Mouse (Mus musculus) kidney, adult 9 months (tissue): ENCODE data around the gene Ttc23l.
"Not testable (repeated sequence)": the region's sequence is repeated elsewhere in the genome, so short reads cannot be mapped to it uniquely, and the experiment has no call there.

Source experiments
- DNase-seq: peaks from one replicate; pipeline ENCODE4 v3.0.0; 2022

Gene Ttc23l

GRCm38 (mm10) chr15:10558465-10558864 is at the start of gene Ttc23l:
Ttc23l (minus strand) TSS chr15:10558668.
- DNase-seq, result no peak

- DNase-seq, result no peak
Observed at GRCm38 (mm10) chr15:10599413-10599812, 40.9 kb upstream of the Ttc23l start.

DNA sequence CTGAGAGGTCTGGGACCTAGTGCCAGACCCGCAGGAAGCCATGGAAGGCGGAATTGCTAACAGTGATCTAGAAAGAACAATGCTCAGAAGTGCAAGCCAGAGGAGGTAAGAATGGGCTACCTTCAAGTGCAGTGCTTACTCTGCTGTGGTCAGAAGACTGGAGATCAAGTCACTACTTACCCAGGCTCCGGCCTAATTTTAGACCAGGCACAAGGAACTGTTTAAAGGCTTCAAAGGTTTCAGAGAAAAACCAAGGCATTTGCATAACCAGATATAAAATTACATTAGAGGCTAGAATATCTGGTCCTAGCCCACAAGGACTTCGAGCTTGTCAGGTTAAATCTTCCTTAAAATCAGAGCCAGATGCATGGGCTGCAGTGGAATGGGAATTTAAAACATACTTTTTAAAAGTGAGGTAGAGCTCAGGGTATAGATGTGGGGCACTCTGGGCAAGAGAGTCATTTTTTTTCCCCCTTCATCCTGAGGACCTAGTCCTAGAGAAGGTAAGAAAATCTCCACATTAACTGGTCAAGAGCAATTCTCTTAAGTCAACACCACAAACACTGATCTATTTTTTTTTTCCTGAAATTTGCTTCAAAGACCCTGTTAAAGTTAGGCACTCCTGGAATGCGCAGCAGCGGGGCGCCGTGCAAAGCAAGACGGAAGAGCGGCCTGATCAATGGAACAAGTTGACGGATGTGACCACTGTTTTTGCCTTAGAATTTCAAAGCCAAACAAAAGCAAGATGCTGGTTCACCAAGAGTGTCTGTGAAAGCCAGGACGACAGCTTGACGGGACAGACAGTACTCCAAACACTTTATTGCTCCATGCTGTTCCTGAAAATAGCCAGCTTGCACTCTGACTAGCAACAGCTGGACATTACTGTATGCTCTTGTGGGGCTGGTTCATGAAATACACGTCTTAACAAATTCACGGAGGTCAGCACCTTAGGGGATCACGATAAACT is 40.1 kb upstream of the Ttc23l start:
- DNase-seq, result peak; percentile 32

DNA sequence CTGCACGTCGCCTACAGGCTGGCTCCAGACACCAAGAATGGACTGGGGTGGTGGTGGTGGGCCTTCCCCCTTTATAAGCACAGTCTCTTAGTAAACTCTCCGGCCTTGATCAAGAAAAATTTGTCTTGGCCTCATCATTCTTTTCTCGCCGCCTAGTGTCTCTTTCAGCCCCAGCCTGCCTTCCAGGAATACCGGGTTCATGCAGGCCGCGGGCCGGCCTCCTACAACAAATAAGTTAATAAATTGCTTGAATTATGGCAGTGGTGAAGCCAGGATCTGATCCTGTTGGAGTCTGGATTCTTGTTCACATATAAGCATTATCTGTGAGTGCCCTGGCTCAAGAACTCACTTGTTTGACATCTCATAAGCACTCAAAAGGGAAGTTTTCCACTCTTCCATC is 38.4 kb upstream of the Ttc23l start:
- DNase-seq, result peak; percentile 33

DNA sequence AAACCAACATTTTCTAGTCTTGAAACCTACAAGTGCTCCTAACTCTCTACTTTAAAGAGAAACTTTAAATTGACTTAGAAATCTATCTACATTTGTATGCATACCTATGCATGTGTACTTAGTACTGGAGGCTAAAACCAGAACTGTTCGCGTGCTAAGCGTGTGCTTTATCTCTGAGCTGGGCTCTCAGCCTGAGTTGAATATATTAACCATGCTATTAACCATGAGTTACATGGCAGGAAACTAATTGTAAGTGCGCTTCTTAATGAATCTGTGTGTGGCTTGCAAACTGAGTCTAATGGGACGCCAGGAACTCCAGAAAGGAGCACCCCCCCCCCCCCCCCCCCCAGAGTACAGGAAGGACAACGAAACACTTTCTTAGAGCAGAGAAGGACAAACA is 36.9 kb upstream of the Ttc23l start:
- DNase-seq, result no peak

DNA sequence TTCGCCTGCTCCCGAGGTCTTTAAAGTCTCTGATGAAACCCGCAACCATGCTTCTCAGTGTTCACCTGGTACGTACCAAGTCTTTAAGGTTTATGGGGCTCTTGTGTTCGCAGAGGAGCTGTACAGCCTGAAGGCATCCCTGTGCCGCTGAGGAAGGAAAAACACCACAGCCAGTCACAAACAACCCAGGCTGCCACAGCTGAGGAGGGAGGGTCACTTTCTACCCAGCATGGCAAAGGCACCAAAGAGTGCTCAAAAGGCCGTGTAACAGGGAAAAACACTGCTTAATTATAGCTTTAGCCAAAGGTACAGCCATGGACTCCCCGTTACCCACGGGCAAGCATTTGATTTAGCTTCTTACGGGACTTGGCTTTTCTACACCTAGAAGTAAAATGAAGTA is 36.4 kb upstream of the Ttc23l start:
- DNase-seq, result no peak

- no peak for DNase-seq
Observed at GRCm38 (mm10) chr15:10593094-10593493, 34.6 kb upstream of the Ttc23l start.

GRCm38 (mm10) chr15:10586565-10586964 is 28.1 kb upstream of the Ttc23l start:
- no peak for DNase-seq

- no peak for DNase-seq
Observed at GRCm38 (mm10) chr15:10584359-10585187, 26.1 kb upstream of the Ttc23l start.

- peak; percentile 80 for DNase-seq
Observed at GRCm38 (mm10) chr15:10583408-10583807, 24.9 kb upstream of the Ttc23l start.

DNA sequence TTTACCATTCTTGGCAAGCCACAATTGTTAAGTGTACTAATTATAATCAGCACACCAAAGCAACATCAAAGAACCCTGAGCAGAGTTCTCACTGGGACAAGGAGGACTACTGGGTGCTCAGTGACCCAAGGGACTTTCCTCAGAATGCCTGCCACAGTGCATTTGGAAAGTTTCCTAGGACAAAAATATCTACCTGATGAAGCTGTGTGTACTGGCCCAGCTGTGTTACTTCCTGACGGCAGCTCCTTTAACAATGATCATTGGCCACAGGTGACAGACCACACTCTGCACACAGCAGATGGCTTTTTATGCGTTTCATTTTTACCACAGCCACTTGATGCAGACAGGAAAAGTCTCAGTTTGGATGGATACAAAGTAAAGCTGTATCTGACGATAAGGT is 20.7 kb upstream of the Ttc23l start:
- DNase-seq, result no peak

GRCm38 (mm10) chr15:10566486-10566885 is 8.0 kb upstream of the Ttc23l start:
- no peak for DNase-seq

DNA sequence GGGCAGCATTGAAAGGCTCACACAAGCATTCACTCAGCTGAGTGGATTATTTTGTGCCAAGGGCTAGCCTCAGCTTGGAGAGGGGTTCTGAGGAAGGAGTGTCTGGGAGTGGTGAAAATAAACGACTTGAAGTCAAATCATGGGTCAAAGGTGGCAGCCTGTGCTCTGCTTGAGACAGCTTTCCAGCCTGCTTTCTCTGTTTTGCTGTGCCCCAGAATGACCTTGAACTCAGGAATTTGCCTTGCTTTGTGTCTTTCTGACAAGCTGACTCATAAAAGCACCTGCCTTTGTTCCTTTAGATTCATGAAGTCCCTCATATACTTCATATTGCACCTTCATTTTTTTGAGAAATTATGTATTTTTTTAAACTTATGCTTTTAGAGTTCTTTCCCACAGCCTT is 5.7 kb upstream of the Ttc23l start:
- no peak for DNase-seq

- no peak for DNase-seq
Observed at GRCm38 (mm10) chr15:10562281-10562680, 3.8 kb upstream of the Ttc23l start.

GRCm38 (mm10) chr15:10560005-10560404 is 1.5 kb upstream of the Ttc23l start:
- DNase-seq, result no peak

DNA sequence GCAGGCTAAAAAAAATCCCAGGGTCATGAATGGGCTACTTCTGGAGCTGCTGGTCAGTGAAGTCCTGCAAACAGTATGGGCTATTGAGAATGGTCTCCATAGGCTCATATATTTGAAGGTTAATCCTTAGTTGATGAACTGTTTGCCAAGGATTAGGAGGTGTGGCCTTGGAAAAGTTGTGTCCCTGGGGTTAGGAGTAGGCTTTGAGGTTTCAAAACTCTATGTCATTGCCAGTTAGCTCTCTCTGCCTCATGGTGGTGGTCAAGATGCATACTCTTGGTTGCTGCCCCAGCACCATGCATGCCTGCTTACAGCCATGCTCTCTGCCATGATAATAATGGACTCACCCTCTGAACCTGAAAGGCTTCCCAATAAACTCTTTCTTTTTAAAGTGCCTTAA is 4.1 kb downstream of the Ttc23l start:
- DNase-seq, result no peak

GRCm38 (mm10) chr15:10540271-10541088 is 18.0 kb downstream of the Ttc23l start:
- peak; percentile 40 for DNase-seq

DNA sequence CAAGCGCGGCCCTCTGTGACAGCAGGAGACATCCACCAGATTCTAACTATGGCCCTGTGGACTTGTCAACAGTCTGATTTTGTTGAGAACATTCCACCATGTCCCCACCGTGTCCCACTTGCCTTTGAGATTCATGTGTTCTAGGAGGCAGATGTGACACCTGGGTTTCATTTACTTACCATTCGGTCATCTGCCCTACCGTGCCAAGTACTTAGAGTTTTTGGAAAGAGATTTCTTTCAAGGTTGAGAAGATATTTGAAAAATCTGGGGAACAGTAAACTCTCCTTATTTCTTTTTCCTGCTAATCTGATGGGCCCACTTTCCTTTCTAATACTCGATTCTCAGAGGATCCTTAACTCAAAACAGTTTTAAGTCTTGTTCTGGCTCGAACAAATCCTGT is 22.5 kb downstream of the Ttc23l start:
- no peak for DNase-seq

GRCm38 (mm10) chr15:10534591-10534990 is 23.9 kb downstream of the Ttc23l start:
- DNase-seq, result no peak

DNA sequence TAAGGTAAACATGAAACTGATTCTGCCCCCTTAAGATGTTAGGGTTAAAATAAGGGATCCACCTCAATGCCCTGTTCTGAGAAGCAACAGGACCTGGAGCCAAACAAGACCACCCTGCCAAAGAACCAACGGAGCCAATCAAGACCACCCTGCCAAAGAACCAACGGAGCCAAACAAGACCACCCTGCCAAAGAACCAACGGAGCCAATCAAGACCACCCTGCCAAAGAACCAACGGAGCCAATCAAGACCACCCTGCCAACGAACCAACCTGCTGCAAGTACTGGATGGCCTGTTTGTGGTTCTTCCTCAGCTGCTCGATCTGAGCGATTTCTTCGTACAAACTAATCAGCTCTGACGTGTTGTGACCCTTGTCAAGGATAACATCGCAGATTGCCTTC is 25.1 kb downstream of the Ttc23l start:
- DNase-seq, result not testable (repeated sequence)

DNA sequence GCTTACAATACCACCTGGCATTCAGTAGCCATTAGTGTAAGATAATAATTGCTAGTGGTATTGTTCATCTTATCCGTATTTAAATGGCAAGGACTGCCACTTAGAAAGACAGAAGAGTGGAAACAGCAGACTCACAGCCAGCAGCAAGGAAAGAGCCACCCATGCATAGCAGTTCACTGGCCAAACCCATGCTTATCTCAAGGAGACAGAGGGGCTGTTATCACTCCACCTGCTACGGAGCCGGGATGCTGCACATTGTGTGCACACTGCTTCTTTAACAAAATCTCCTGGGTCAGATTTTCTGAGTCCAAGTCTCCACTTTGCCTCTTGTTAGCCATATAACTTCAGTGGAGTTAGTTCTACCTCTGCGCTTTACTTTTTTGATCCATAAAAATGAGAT is 27.1 kb downstream of the Ttc23l start:
- DNase-seq, result no peak

DNA sequence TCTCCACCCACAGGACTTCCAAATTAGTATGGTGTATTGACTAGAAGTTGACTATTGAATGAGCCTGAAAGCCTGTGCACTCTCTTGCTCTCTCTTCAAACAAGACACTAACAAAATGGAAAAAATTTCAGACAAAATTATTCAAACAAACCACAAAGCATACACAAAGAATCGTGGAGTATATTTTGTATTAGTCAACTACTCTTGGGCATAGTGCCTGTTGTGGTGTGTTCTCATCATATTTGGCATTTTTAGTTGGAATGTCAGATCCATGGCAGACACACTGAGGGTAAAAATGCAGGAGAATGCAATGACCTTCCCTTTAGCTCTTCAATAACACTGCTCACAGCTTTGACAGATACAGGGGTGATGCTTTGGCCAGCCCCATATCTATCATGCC is 32.6 kb downstream of the Ttc23l start:
- DNase-seq, result no peak

DNA sequence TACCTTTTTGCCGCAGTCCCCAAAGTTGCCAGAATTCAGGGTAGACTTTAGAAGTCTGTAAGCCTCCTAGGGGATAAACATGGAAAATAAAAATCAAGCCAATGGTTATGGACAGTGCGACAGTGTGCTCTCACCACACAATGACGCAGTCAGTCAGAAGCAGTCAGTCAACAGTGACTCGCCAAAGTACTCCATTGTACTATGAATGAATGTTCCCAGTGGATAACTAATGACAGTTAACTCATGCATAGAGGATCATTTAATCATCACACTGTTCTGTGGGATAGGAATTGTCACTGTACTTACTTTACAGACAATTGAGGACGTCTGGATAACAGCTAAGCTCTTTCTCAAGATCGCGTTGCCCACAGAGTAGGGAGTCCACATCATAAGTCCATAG is 43.3 kb downstream of the Ttc23l start:
- no peak for DNase-seq
